Mouse (Mus musculus): ENCODE results near the gene Scgb2b15. TPM values are rescaled to one million over a fixed set of nuclear protein-coding genes. Genes with fewer than 3 reads are reported as not detected.

Gene Scgb2b15
- not detected in 2 replicates for polyA plus RNA-seq (2012; rRNA removed)

DNA sequence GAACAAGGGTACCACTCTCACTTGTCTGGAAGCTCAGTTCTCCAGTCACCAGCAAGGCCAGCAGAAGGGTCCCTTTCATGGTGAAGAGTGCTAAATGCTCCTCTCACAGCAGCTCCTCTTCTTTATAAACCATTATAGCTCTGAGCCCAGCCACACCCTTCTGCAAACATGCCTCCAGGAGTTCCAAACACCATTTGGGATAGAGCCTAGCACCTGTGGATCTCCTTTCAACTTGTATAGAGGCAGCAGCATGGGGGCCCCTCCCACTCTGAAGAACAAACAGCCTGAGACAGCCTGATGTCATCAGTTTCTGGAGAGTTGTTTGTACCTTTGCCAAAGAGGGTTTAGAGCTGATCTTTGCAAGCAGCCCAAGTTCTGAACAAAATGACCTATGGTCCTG is at the start of gene Scgb2b15:
Gene Scgb2b15, minus strand, starts transcription at position 101 of the 400 bp plus-strand sequence.

DNA sequence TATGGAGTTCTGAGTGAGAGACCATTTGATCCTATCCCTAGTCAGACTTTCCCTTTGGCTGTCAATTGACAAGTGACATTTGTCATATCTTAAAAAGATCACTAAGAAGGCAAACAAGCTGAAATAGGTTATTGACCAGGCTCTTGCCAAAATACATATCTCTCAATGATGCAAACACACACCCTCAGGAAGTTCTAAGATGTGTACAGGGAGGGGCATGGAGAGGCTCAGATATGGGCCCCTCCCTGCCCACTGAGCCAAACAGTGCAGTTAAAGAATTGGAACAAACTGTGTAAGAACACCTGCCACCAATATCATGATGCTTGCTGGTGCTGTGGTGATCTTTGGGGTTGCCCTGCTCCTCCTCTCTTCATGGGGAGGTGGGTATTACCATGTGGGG is 6.8 kb upstream of the Scgb2b15 start, which contains the start of gene Scgb1b15:
Gene Scgb1b15, plus strand, starts transcription at position 301 of the 400 bp plus-strand sequence.

Other genes with a start within 250 kb of the Scgb2b15 start
- not detected in 2 replicates for gene Scgb1b15, start 6.9 kb upstream of the Scgb2b15 start, polyA plus RNA-seq (2012; rRNA removed)
- not detected in 2 replicates for gene Scgb2b17, start 226.9 kb upstream of the Scgb2b15 start, polyA plus RNA-seq (2012; rRNA removed)
- gene Scgb1b17, start 233.8 kb upstream of the Scgb2b15 start, polyA plus RNA-seq (2012; rRNA removed), result not detected in 2 replicates